Mouse (Mus musculus) urinary bladder, postnatal 36 days (tissue): ENCODE results near the gene Olfr1014.

Source experiments
- DNase-seq, 2 experiments: peaks; one replicate each; pipeline ENCODE4 v3.0.0; 2022; ENCODE audit warnings: low spot score in 2 of 2, mixed read lengths in 1 of 2

Olfr1014 gene

GRCm38 (mm10) chr2:85772413-85772812, at the start of gene Olfr1014:
Gene Olfr1014 (plus strand): TSS chr2:85772713.
- no peak for DNase-seq

DNA sequence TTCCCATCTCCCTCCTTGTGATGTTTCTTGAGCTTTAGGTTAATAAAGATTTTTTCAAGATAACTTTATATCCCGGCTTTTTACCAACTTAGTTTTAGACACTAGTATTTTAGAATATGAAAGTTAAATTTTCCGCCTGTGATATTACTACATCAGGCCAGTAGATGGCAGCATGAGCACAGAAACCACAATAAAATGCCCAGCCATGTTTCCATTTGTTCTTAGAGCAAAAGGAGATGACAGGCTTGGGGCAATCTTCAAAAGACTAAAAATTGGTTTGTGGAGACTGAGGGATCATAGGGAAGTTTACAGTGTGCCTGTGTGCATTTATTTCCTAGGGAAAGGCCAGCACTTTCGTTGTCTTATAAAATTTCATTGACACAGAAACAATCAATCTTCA, 46.7 kb upstream of the Olfr1014 start:
- DNase-seq: no peak

GRCm38 (mm10) chr2:85753822-85754221, 18.7 kb upstream of the Olfr1014 start:
- DNase-seq: no peak

DNA sequence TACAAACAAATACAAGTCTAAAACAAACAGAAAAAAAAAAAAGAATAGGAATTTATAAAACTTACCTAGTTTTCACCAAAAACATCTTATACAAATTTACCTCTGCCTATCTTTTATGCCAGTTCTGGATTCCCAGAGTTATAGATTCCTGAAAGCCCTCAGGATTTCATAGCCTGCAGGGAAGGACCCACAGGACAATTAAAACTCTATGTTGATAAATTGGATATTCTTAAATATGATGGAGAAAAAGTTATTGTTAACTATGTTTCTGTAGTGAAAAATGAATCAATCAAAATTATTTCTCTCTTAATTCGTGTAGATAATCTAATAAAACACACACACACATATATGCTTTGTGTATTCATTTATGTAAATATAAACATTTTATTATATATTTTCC, 9.8 kb upstream of the Olfr1014 start, which contains the start of gene Olfr1012:
TSS of gene Olfr1012 (minus strand) at position 101 of the 400 bp plus-strand sequence.
- DNase-seq: no peak

- no peak for DNase-seq
Measured at GRCm38 (mm10) chr2:85766798-85767197, 5.7 kb upstream of the Olfr1014 start, which contains the start of gene Olfr1013. Gene Olfr1013 (plus strand): TSS chr2:85767098.

- DNase-seq: no peak
Measured at GRCm38 (mm10) chr2:85781717-85782116, 9.2 kb downstream of the Olfr1014 start, which contains the start of gene Olfr1015. Gene Olfr1015 (plus strand): TSS chr2:85782017.

GRCm38 (mm10) chr2:85792331-85792730, 19.8 kb downstream of the Olfr1014 start:
- no peak for DNase-seq

GRCm38 (mm10) chr2:85802444-85802843, 29.9 kb downstream of the Olfr1014 start, which contains the start of gene Olfr1016:
Gene Olfr1016 (minus strand): TSS chr2:85802544.
- DNase-seq: no peak

DNA sequence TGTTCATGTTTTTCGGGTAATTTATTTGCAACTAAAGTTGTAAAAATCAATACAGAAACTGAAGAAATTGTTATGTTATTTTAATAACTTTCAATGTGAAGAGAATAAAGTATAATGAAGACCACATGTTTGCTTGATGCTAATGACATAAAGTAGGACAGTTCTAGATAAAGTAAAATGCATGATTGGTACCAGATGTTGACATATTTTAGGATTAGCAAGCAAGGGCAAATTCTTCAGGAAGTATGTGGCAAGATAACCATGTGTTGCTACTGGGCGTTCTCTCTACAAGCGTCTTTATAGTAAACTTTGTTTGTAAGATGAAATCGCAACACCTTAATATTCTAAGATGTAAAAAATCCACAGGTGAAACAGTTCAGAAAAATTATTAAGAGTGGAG, 32.0 kb downstream of the Olfr1014 start:
- no peak for DNase-seq

DNA sequence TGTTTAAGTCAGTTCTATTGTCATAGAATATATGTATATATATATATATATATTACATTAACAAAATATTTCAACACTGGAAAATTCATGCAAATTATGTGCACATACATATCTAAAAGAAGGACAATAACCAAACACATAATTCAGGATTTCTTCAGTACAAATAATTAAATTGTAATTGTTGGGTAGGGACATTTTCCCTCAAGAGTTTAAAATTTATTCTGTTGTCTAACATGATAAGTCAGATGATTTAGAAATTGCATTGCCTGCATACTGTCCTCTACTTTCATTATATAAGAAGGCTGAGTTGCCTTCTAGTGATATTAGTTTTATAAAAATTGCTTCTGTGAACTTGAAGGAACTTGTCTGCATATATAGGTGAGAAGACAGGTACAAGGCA, 45.7 kb downstream of the Olfr1014 start, which contains the start of gene Olfr1018:
TSS of gene Olfr1018 (plus strand) at position 301 of the 400 bp plus-strand sequence.
- DNase-seq: no peak
